Mouse (Mus musculus) liver, postnatal 0 days (tissue): ENCODE measurements at regions not wholly inside any gene's neighbourhood (a gene's known extent, or its start where the extent isn't known, plus 50 kb on each side); places are given as distances from the start of the nearest gene placed in this dataset.

Experiments
- CTCF ChIP-seq: sonication (generic); IDR thresholded peaks from 2 replicates; pipeline ENCODE4 v1.5.1; 2016; ENCODE audit warnings: antibody characterized with exemption, low read depth
- EP300 ChIP-seq: IDR thresholded peaks from 2 replicates; pipeline ENCODE4 v1.6.1; 2016; ENCODE audit warnings: antibody characterized with exemption, low read depth, mild to moderate bottlenecking

- TF ChIP-seq CTCF (no peak), EP300 (no peak)
Observed at GRCm38 (mm10) chr9:34427711-34428110, 58.0 kb upstream of the Kirrel3 start.
